Comparison of ENCODE assay signal across 8 mouse cellular contexts in the genomic region with DNA sequence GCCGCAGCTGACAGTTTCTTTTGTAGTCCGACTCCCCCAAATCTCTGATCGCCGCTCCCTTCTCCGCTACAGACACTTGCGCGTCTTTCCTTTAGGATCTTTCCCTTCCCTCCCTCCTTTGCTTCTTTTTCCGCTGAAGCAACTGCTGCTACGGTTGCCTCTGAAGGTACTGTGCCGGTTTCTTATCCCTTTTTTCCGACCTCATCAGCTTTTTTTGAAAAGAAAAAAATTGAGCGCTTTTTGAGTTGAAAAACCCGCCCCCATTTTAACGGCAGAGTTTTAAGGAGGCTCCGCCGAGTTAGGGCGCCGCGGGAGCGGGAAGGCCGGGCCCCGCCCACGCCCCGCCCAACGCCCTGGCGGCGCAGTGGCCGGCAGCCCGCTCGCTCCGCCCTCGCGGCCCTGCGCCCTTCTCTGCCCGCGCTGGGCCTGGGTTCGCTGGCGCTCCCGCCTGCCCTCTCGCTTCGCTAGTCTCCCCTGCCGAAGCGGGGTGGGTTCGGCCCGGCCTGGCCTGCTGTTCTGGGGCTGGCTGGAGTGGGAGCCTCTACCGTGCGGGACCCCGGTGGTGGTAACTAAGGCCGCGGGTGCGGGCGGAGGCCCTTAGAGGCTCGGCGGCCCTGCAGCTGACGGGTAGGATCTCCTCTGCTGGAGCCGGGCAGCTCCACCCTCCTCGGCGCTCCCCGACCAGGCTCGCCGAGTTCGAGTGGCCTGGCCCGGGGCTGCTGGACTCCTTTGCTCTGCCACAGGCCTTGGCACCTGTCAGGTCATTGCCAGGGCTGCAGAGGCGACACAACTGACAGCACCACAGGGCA. TPM values are rescaled to one million over a fixed set of nuclear protein-coding genes. Genes with fewer than 3 reads are reported as not detected.
DNase-seq lines count a peak whose midpoint lies in the region; ATAC-seq and TF ChIP-seq lines count a peak whose summit lies in the region.

A gene (minus strand): TSS at position 729 of the 809 bp plus-strand sequence.

- no peaks in the 10 kb centered on the region for H3K36me3 ChIP-seq in forebrain, embryonic 10.5 days (replicated peaks)
- H3K36me3 ChIP-seq in heart, embryonic 15.5 days, result no peaks in the 10 kb centered on the region
- no peaks in the 10 kb centered on the region for H3K36me3 ChIP-seq in liver, embryonic 16.5 days (ENCODE audit: control insufficient read depth, insufficient read depth)
- no peaks in the 10 kb centered on the region for H3K36me3 ChIP-seq in neural tube, embryonic 12.5 days
- no peaks in the 10 kb centered on the region for H3K36me3 ChIP-seq in stomach, postnatal 0 days (ENCODE audit: control insufficient read depth, insufficient read depth, low read length)

- H3K9me3 ChIP-seq in forebrain, embryonic 10.5 days, result no peaks in the 10 kb centered on the region
- no peaks in the 10 kb centered on the region for H3K9me3 ChIP-seq in heart, embryonic 15.5 days (replicated peaks)
- H3K9me3 ChIP-seq in liver, embryonic 16.5 days (replicated peaks; ENCODE audit: control insufficient read depth, low read length), result no peaks in the 10 kb centered on the region
- no peaks in the 10 kb centered on the region for H3K9me3 ChIP-seq in neural tube, embryonic 12.5 days
- H3K9me3 ChIP-seq in stomach, postnatal 0 days (ENCODE audit: control insufficient read depth, low read length), result no peaks in the 10 kb centered on the region

- peak; percentile 30; the same call in 1 of the 2 replicates for TF ChIP-seq CTCF in stomach, postnatal 0 days (IDR thresholded peaks at IDR 0.05; ENCODE audit: low read depth)

- H3K4me1 ChIP-seq in forebrain, embryonic 10.5 days, result peaks cover 26% of the 10 kb centered on the region
- peaks cover 11% of the 10 kb centered on the region for H3K4me1 ChIP-seq in heart, embryonic 15.5 days (replicated peaks)
- H3K4me1 ChIP-seq in liver, embryonic 16.5 days (ENCODE audit: control insufficient read depth, low read depth, low read length), result peaks cover 7% of the 10 kb centered on the region
- peaks cover 21% of the 10 kb centered on the region for H3K4me1 ChIP-seq in neural tube, embryonic 12.5 days
- H3K4me1 ChIP-seq in stomach, postnatal 0 days (replicated peaks; ENCODE audit: control insufficient read depth, insufficient read depth), result 0 out of 2 replicates have a peak, but pooled peaks cover 4% of the 10 kb centered on the region

- TF ChIP-seq EP300 in stomach, postnatal 0 days (optimal IDR thresholded peaks at IDR 0.05), result no peak

- H3K4me3 ChIP-seq in forebrain, embryonic 10.5 days, result peak within 1 kb of the TSS; percentile 67
- H3K4me3 ChIP-seq in heart, embryonic 15.5 days, result peak within 1 kb of the TSS; percentile 86
- H3K4me3 ChIP-seq in liver, embryonic 16.5 days (ENCODE audit: low read depth, low read length), result peak within 1 kb of the TSS; percentile 100
- peak within 1 kb of the TSS; percentile 58 for H3K4me3 ChIP-seq in neural tube, embryonic 12.5 days
- peak within 1 kb of the TSS; percentile 89 for H3K4me3 ChIP-seq in stomach, postnatal 0 days (ENCODE audit: low read depth, low read length)

- H3K9ac ChIP-seq in heart, embryonic 15.5 days, result peak within 1 kb of the TSS; percentile 99
- H3K9ac ChIP-seq in liver, embryonic 16.5 days (ENCODE audit: low read depth, low read length), result peak within 1 kb of the TSS; percentile 99
- H3K9ac ChIP-seq in neural tube, embryonic 12.5 days, result peak within 1 kb of the TSS; percentile 77
- peak within 1 kb of the TSS; percentile 97 for H3K9ac ChIP-seq in stomach, postnatal 0 days (ENCODE audit: low read length)

- DNase-seq in c-Kit-negative CD71-positive TER-119-positive erythroid progenitor cells, embryonic 14.5 days (ENCODE audit: low read depth, low spot score), result peak; percentile 84
- peak; percentile 84 for DNase-seq in forebrain, embryonic 10.5 days (ENCODE audit: extremely low spot score, low spot score)
- DNase-seq in kidney, postnatal 25 days, result peak; percentile 88 to 94
- DNase-seq in stomach, postnatal 0 days (ENCODE audit: low spot score), result peak; percentile 91

- H3K4me2 ChIP-seq in heart, embryonic 15.5 days, result peak within 1 kb of the TSS; percentile 93
- H3K4me2 ChIP-seq in liver, embryonic 16.5 days (ENCODE audit: low read depth, low read length), result peak within 1 kb of the TSS; percentile 88
- peak within 1 kb of the TSS; percentile 96 for H3K4me2 ChIP-seq in neural tube, embryonic 12.5 days (replicated peaks)
- peak within 1 kb of the TSS; percentile 96 for H3K4me2 ChIP-seq in stomach, postnatal 0 days (replicated peaks; ENCODE audit: low read depth)

- H3K27me3 ChIP-seq in forebrain, embryonic 10.5 days (ENCODE audit: poor library complexity, severe bottlenecking), result peaks cover 58% of the 10 kb centered on the region
- H3K27me3 ChIP-seq in heart, embryonic 15.5 days, result peaks cover 6% of the 10 kb centered on the region
- H3K27me3 ChIP-seq in liver, embryonic 16.5 days (ENCODE audit: control insufficient read depth, insufficient read depth, low read depth, low read length), result peaks cover 9% of the 10 kb centered on the region
- peaks cover 37% of the 10 kb centered on the region for H3K27me3 ChIP-seq in neural tube, embryonic 12.5 days (replicated peaks)
- no peaks in the 10 kb centered on the region for H3K27me3 ChIP-seq in stomach, postnatal 0 days (ENCODE audit: control insufficient read depth, insufficient read depth, low read length)

- WGBS in forebrain, embryonic 10.5 days, result under 1% methylated on average over 64 of the region's 64 CpGs
- WGBS in heart, embryonic 15.5 days, result under 1% methylated on average over 64 of the region's 64 CpGs
- WGBS in liver, embryonic 16.5 days (ENCODE audit: insufficient replicate concordance), result under 1% methylated on average over 64 of the region's 64 CpGs
- under 1% methylated on average over 64 of the region's 64 CpGs for WGBS in neural tube, embryonic 12.5 days
- under 1% methylated on average over 61 of the region's 64 CpGs for WGBS in stomach, postnatal 0 days

- ATAC-seq in CD4-positive, CD25-positive, alpha-beta regulatory T cell, adult 4 months, result peak; percentile 56
- ATAC-seq in heart, embryonic 15.5 days (replicated peaks; ENCODE audit: insufficient number of reproducible peaks, insufficient read depth, low FRiP score, low read depth), result peak; percentile 97
- ATAC-seq in liver, embryonic 16.5 days (ENCODE audit: low read depth), result peak; percentile 94
- peak; percentile 90 for ATAC-seq in neural tube, embryonic 12.5 days (ENCODE audit: low FRiP score, low read depth)
- ATAC-seq in stomach, postnatal 0 days (ENCODE audit: low FRiP score, low TSS enrichment), result peak; percentile 97

- peak within 1 kb of the TSS; percentile 96 for H3K27ac ChIP-seq in forebrain, embryonic 10.5 days
- H3K27ac ChIP-seq in heart, embryonic 15.5 days, result peak within 1 kb of the TSS; percentile 99
- H3K27ac ChIP-seq in liver, embryonic 16.5 days (ENCODE audit: low read length), result peak within 1 kb of the TSS; percentile 94
- no peak within 1 kb of the TSS for H3K27ac ChIP-seq in neural tube, embryonic 12.5 days
- peak within 1 kb of the TSS; percentile 99 for H3K27ac ChIP-seq in stomach, postnatal 0 days (replicated peaks)

RNA-seq across cellular contexts. Expression of the gene that starts here (rescaled TPM):
- polyA plus RNA-seq in CD4-positive, CD25-positive, alpha-beta regulatory T cell, adult 4 months (2017; shearing (Covaris generic)), result 10 to 100 TPM; 13.2 to 17.1 TPM
- 2.8 and 4.2 TPM in 2 replicates for polyA plus RNA-seq in forebrain, embryonic 10.5 days (2016; fragmentation: Nextera tagmentation; extraction: Ambion mirVana)
- polyA plus RNA-seq in heart, embryonic 15.5 days (2015; fragmentation: Nextera tagmentation; extraction: Ambion mirVana), result 17.1 and 17.5 TPM in 2 replicates
- 11.3 and 11.5 TPM in 2 replicates for polyA plus RNA-seq in liver, embryonic 16.5 days (2015; fragmentation: Nextera tagmentation; extraction: Ambion mirVana)
- 6.8 and 7.5 TPM in 2 replicates for polyA plus RNA-seq in neural tube, embryonic 12.5 days (2016; fragmentation: Nextera tagmentation; extraction: Ambion mirVana)
- polyA plus RNA-seq in stomach, postnatal 0 days (2015; fragmentation: Nextera tagmentation; extraction: Ambion mirVana), result 9.1 and 9.5 TPM in 2 replicates
